Mouse (Mus musculus) lung, postnatal 10 days (tissue): ENCODE results near the gene Mllt11.

ENCODE experiments used
- DNase-seq: peaks from one replicate; pipeline ENCODE4 v3.0.0; 2021

The Mllt11 gene

GRCm38 (mm10) chr3:95243086-95243485, 11.1 kb upstream of the Mllt11 start:
- no peak for DNase-seq

GRCm38 (mm10) chr3:95241498-95241897, 9.5 kb upstream of the Mllt11 start, which contains the start of gene Gm128:
Gm128 (minus strand) TSS chr3:95241598.
- DNase-seq: no peak

GRCm38 (mm10) chr3:95240900-95241299, 8.9 kb upstream of the Mllt11 start:
- DNase-seq: no peak

- no peak for DNase-seq
These were observed 8.0 kb upstream of the Mllt11 start for GRCm38 (mm10) chr3:95239971-95240370.

GRCm38 (mm10) chr3:95239022-95239421, 7.1 kb upstream of the Mllt11 start:
- no peak for DNase-seq

- peak; percentile 45 for DNase-seq
These were observed 5.6 kb upstream of the Mllt11 start for GRCm38 (mm10) chr3:95237541-95238099.

GRCm38 (mm10) chr3:95235386-95236301, 3.7 kb upstream of the Mllt11 start:
- no peak for DNase-seq

- DNase-seq: no peak
These were observed 1.5 kb upstream of the Mllt11 start for GRCm38 (mm10) chr3:95233303-95233980.

GRCm38 (mm10) chr3:95232771-95233170, 800 bp upstream of the Mllt11 start:
- DNase-seq: no peak

GRCm38 (mm10) chr3:95230495-95231297, 1.3 kb downstream of the Mllt11 start:
- DNase-seq: no peak

- peak; percentile 72 for DNase-seq
These were observed 2.0 kb downstream of the Mllt11 start for GRCm38 (mm10) chr3:95229781-95230494.

GRCm38 (mm10) chr3:95228894-95229780, 2.8 kb downstream of the Mllt11 start:
- DNase-seq: peak; percentile 63

GRCm38 (mm10) chr3:95228148-95228893, 3.6 kb downstream of the Mllt11 start, which contains the start of gene Cdc42se1:
Cdc42se1 (plus strand) TSS chr3:95228732.
- peak; percentile 92 for DNase-seq

GRCm38 (mm10) chr3:95227214-95227613, 4.8 kb downstream of the Mllt11 start:
- DNase-seq: no peak

GRCm38 (mm10) chr3:95224295-95224694, 7.7 kb downstream of the Mllt11 start:
- no peak for DNase-seq

- no peak for DNase-seq
These were observed 8.9 kb downstream of the Mllt11 start for GRCm38 (mm10) chr3:95223041-95223440.

- DNase-seq: no peak
These were observed 13.4 kb downstream of the Mllt11 start for GRCm38 (mm10) chr3:95218466-95219137.

GRCm38 (mm10) chr3:95217255-95218134, 14.5 kb downstream of the Mllt11 start, which contains the start of gene Gabpb2:
Gabpb2 (minus strand) TSS chr3:95217916.
- DNase-seq: peak; percentile 98
